Mouse (Mus musculus): ENCODE measurements at regions not wholly inside any gene's neighbourhood (a gene's known extent, or its start where the extent isn't known, plus 50 kb on each side); places are given as distances from the start of the nearest gene placed in this dataset.

DNA sequence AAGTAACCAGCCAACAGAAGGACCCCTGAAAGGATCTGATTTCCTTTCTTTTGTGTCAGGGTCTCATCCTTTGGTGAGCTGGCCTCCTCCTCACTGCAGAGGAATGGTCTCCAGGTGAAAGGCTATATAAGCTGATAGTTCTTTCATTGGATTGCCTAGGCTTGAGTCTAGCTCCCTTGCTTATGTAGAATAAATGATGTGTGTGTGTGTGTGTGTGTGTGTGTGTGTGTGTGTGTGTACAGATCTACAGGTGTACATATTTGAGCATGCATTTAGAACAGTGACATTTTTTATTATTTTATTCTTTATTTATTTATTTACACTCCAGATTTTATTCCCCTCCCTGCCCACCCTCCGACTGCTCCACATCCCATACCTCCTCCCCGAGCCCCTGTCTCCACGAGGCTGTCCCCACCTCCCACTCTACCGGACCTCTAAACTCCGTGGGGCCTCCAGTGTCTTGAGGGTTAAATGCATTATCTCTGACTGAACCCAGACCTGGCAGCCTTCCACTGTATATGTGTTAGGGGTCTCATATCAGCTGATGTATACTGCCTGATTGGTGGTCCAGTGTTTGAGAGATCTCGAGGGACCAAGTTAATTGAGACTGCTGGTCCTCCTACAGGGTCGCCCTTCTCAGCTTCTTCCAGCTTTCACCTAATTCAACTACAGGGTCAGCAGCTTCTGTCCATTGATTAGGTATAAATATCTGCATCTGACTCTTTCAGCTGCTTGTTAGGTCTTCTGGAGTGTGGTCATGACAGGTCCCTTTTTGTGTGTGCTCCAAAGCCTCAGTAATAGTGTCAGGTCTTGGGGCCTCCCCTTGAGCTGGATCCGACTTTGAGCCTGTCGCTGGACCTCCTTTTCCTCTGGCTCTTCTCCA, 68.7 kb upstream of the Cpm start:
- no peaks in the 10 kb centered on the region for H3K9me3 ChIP-seq (ENCODE audit: control insufficient read depth)
- no peak for TF ChIP-seq CTCF (IDR thresholded peaks at IDR 0.05; ENCODE audit: low read depth)
- H3K4me3 ChIP-seq (ENCODE audit: low read depth, low read length) = no peak overlapping the region

DNA sequence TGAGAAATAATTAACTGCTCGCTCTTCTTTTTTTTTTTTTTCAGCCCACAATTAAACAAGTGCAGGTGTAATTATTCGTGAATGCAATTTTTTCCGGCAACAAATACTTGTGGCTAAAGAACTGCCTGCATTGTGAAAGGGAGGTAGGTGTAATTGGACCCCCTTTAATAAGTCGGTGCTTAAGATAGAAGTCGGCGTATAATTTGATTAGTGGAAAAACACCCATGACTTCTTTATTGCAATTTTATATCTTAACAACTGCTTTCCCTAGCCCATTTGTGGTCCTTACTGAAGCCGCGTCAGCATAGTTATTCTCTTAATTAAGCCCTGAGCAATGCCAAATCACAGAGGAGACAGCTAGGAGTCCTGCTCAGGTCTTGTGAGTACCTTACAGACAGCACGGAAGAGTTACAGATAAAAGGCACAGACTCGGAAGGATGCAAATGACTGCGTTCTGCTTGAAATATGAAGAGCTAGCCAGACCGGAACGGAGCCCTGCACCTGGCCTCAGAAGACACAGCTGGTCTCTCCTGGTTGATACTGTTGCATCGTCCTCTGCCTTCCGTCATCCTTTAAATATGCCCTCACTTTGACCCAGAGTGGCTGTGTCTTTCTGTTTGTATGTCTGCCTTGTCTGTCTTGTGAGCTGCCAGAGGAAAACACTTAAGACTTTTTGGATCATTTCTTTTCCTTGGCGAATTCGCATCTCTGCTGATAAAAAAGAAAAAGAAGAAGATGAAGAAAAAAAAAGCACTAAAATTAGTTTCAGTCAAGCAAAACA, 69.5 kb upstream of the Cpm start:
- TF ChIP-seq CTCF (IDR thresholded peaks at IDR 0.05; ENCODE audit: low read depth) = no peak
- no peak for ATAC-seq
- Histone ChIP-seq H3K9ac (ENCODE audit: low read depth, low read length) (no peak overlapping the region), H3K36me3 (ENCODE audit: control insufficient read depth, insufficient read depth) (no peaks in the 10 kb centered on the region), H3K4me2 (replicated peaks; ENCODE audit: low read depth) (no peak overlapping the region), H3K9me3 (ENCODE audit: control insufficient read depth) (no peaks in the 10 kb centered on the region), H3K27me3 (replicated peaks; ENCODE audit: control insufficient read depth, insufficient read depth, low read length) (no peaks in the 10 kb centered on the region), H3K27ac (ENCODE audit: low read depth, low read length) (no peak overlapping the region), H3K4me1 (replicated peaks; ENCODE audit: control insufficient read depth, insufficient read depth, low read length) (0 out of 2 replicates have a peak, but pooled peaks cover 9% of the 10 kb centered on the region), H3K4me3 (ENCODE audit: low read depth, low read length) (no peak overlapping the region)
- WGBS = 58% methylated on average over 17 of the region's 17 CpGs

More for the DNA sequence above, 68.7 kb upstream of the Cpm start:
- H3K27ac ChIP-seq (ENCODE audit: low read depth, low read length) = no peak overlapping the region
- H3K4me1 ChIP-seq (replicated peaks; ENCODE audit: control insufficient read depth, insufficient read depth, low read length) = 0 out of 2 replicates have a peak, but pooled peaks cover 9% of the 10 kb centered on the region
- no peaks in the 10 kb centered on the region for H3K27me3 ChIP-seq (replicated peaks; ENCODE audit: control insufficient read depth, insufficient read depth, low read length)
- 67% methylated on average over 9 of the region's 9 CpGs for WGBS
- H3K9ac ChIP-seq (ENCODE audit: low read depth, low read length) = no peak overlapping the region
- no peak overlapping the region for H3K4me2 ChIP-seq (replicated peaks; ENCODE audit: low read depth)
- ATAC-seq = no peak
- H3K36me3 ChIP-seq (ENCODE audit: control insufficient read depth, insufficient read depth) = no peaks in the 10 kb centered on the region

DNA sequence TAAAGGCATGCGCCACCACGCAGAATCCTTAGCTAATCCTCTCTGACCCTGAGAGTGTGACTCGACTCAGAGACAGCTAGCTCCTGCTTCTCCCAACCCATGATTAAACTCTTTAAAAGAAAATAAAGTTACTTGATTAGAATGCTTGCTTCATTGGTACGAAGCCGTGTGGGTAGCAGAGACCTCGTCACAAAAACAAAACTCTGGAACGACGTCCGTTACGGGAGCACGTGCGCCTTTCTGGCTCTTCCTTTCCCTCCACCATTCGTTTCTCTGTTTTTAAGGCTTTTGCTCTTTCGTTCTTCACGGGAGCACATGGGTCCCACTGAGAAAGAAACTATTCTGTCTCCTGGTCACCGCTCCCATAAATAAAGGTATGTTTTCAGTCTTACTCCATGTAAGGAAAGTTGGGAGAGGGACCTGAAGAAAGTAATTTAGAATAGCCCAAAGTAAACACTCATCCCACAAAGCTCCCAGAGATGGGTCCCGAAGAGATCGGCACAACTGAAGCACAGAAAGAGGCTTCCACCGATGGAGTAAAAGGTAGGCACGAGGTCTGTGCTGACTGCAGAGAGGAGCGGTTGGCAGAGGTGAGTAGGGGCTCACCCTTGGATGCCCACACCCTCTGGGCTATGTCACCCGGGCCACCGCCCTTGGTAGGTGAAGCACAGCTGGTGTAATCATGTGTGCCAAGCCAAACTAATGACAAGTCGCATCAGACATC, 70.2 kb upstream of the Cpm start:
- H3K9me3 ChIP-seq (ENCODE audit: control insufficient read depth) = no peaks in the 10 kb centered on the region

DNA sequence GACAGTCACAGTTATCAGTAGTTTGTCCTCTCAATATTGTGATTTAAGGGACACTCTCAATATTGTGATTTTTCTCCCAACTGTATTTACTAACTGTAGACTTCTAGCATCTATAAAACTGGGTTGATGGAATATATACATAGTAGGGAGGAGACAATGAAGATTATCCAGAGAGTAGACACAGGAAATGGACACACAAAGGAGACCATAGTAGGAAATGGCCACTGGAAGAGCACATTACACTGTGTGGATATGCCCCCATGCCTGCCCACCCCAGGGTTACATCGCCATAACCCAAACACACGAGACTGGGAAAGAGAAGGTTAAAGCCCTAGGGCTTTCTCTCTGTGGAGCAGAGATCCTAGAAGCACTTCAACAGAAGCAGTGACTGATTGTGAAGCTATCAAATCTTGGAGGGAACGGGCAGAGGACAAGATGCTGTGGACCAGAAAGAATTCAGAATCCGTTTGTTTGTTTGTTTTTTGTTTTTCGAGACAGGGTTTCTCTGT, 71.0 kb upstream of the Cpm start:
- no peak overlapping the region for H3K27ac ChIP-seq (ENCODE audit: low read depth, low read length)
- 88% methylated on average over 5 of the region's 5 CpGs for WGBS
- H3K27me3 ChIP-seq (replicated peaks; ENCODE audit: control insufficient read depth, insufficient read depth, low read length) = no peaks in the 10 kb centered on the region
- no peak overlapping the region for H3K4me2 ChIP-seq (replicated peaks; ENCODE audit: low read depth)
- no peaks in the 10 kb centered on the region for H3K9me3 ChIP-seq (ENCODE audit: control insufficient read depth)
- H3K36me3 ChIP-seq (ENCODE audit: control insufficient read depth, insufficient read depth) = no peaks in the 10 kb centered on the region
- no peak overlapping the region for H3K9ac ChIP-seq (ENCODE audit: low read depth, low read length)
- ATAC-seq = no peak
- no peak for TF ChIP-seq CTCF (IDR thresholded peaks at IDR 0.05; ENCODE audit: low read depth)
- H3K4me3 ChIP-seq (ENCODE audit: low read depth, low read length) = no peak overlapping the region
- H3K4me1 ChIP-seq (replicated peaks; ENCODE audit: control insufficient read depth, insufficient read depth, low read length) = 0 out of 2 replicates have a peak, but pooled peaks cover 11% of the 10 kb centered on the region

More for the DNA sequence above, 70.2 kb upstream of the Cpm start:
- WGBS = 81% methylated on average over 24 of the region's 24 CpGs
- no peak overlapping the region for H3K4me2 ChIP-seq (replicated peaks; ENCODE audit: low read depth)
- no peak for ATAC-seq
- H3K9ac ChIP-seq (ENCODE audit: low read depth, low read length) = no peak overlapping the region
- no peak for TF ChIP-seq CTCF (IDR thresholded peaks at IDR 0.05; ENCODE audit: low read depth)
- H3K36me3 ChIP-seq (ENCODE audit: control insufficient read depth, insufficient read depth) = no peaks in the 10 kb centered on the region
- H3K4me3 ChIP-seq (ENCODE audit: low read depth, low read length) = no peak overlapping the region
- no peaks in the 10 kb centered on the region for H3K27me3 ChIP-seq (replicated peaks; ENCODE audit: control insufficient read depth, insufficient read depth, low read length)
- no peak overlapping the region for H3K27ac ChIP-seq (ENCODE audit: low read depth, low read length)
- 0 out of 2 replicates have a peak, but pooled peaks cover 11% of the 10 kb centered on the region for H3K4me1 ChIP-seq (replicated peaks; ENCODE audit: control insufficient read depth, insufficient read depth, low read length)

DNA sequence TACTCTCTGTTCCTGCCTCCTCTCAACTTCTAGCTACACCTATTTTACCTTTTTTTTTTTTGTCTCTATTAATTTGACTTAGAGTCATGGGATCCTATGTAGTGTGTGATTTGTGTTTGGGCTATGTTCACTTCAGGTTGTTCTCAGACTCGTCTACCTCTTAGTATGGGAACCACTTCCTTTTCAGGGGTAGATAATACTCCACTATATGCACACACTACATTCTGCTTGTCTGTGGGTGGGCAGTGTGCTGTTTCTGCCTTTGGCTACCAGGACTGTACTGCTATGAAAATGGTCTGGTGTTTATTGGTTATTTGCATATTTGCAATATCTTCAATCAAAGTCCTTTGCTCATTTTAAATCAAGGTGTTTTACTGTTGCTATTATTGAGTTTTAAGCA, 71.6 kb upstream of the Cpm start:
- ATAC-seq = no peak
- Histone ChIP-seq H3K9ac (ENCODE audit: low read depth, low read length) (no peak overlapping the region), H3K4me1 (replicated peaks; ENCODE audit: control insufficient read depth, insufficient read depth, low read length) (0 out of 2 replicates have a peak, but pooled peaks cover 11% of the 10 kb centered on the region), H3K4me2 (replicated peaks; ENCODE audit: low read depth) (no peak overlapping the region), H3K27ac (ENCODE audit: low read depth, low read length) (no peak overlapping the region), H3K36me3 (ENCODE audit: control insufficient read depth, insufficient read depth) (no peaks in the 10 kb centered on the region), H3K4me3 (ENCODE audit: low read depth, low read length) (no peak overlapping the region), H3K9me3 (ENCODE audit: control insufficient read depth) (no peaks in the 10 kb centered on the region), H3K27me3 (replicated peaks; ENCODE audit: control insufficient read depth, insufficient read depth, low read length) (no peaks in the 10 kb centered on the region)
- WGBS = 94% methylated on average over 1 of the region's 1 CpGs
- TF ChIP-seq CTCF (IDR thresholded peaks at IDR 0.05; ENCODE audit: low read depth) = no peak

Data from intestine, postnatal 0 days (tissue).